Comparison of ENCODE assay signal across 15 mouse cellular contexts in the genomic region with DNA sequence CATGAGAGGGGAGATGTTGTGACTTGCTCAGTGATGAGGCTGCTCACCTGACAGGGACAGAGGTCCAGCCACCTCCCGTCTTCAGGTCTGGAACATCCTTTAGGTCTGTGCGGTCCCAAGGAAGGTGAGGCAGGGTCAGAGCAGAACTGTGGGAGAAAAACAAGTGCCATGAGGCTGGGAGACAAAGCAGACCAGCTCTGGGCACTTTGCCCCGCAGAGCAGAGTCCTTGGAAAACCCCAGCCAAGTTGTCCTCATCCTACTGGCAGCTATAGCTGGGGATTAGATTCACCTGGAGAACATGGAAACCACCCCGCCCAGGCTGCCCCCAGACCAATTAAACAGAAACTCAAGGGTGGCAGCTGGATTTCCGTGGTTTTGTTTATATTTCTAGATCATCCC.
DNase-seq lines count a peak whose midpoint lies in the region; ATAC-seq lines count a peak whose summit lies in the region.
"Had no signal": no experiment of that assay in that cellular context is flagged by ENCODE, and none has a peak within 500 bp of the region (broad histone marks: within the 10 kb centered on the region; RNA-seq: fewer than 3 reads in every experiment).

No protein-coding gene starts in this region.

- H3K4me3 ChIP-seq in limb, embryonic 10.5 days: no peak overlapping the region
- H3K4me3 ChIP-seq in midbrain, embryonic 16.5 days (ENCODE audit: low read depth, low read length): no peak overlapping the region
- H3K4me3 ChIP-seq: erythroblast, embryonic 14.5 days; midbrain, embryonic 13.5 days had no signal

- H3K27me3 ChIP-seq in limb, embryonic 10.5 days (ENCODE audit: low read depth, poor library complexity, severe bottlenecking): no peaks in the 10 kb centered on the region
- H3K27me3 ChIP-seq in midbrain, embryonic 16.5 days (ENCODE audit: control insufficient read depth, insufficient read depth, low read depth, low read length): no peaks in the 10 kb centered on the region
- H3K27me3 ChIP-seq: midbrain, embryonic 13.5 days had no signal

- no peak overlapping the region for H3K9ac ChIP-seq in midbrain, embryonic 16.5 days (ENCODE audit: low read depth, low read length)
- H3K9ac ChIP-seq: liver, embryonic 14.5 days; midbrain, embryonic 13.5 days had no signal

- no peaks in the 10 kb centered on the region for H3K9me3 ChIP-seq in limb, embryonic 10.5 days (replicated peaks)
- no peaks in the 10 kb centered on the region for H3K9me3 ChIP-seq in midbrain, embryonic 16.5 days (replicated peaks; ENCODE audit: control insufficient read depth, low read length, poor library complexity, severe bottlenecking)
- H3K9me3 ChIP-seq: midbrain, embryonic 13.5 days had no signal

- no peak overlapping the region for H3K4me2 ChIP-seq in midbrain, embryonic 16.5 days (ENCODE audit: low read length)
- H3K4me2 ChIP-seq: midbrain, embryonic 13.5 days had no signal

- 83% methylated on average over 5 of the region's 5 CpGs for WGBS in limb, embryonic 10.5 days
- WGBS in midbrain, embryonic 16.5 days: 78% methylated on average over 5 of the region's 5 CpGs

- ATAC-seq in midbrain, embryonic 16.5 days: no peak
- ATAC-seq: activated CD4-positive, CD25-positive, alpha-beta regulatory T cell, adult 4 months; CD4-positive, CD25-positive, alpha-beta regulatory T cell, adult 4 months; midbrain, embryonic 13.5 days had no signal

- DNase-seq in kidney, adult 11 months: peak; percentile 64
- DNase-seq in kidney, postnatal 4 days: no peak
- peak; percentile 19 for DNase-seq in urinary bladder, adult 2 months (ENCODE audit: low spot score)
- DNase-seq in urinary bladder, postnatal 36 days (ENCODE audit: low spot score in 2 of 2): no peak
- DNase-seq in limb, embryonic 10.5 days (ENCODE audit: low spot score): no peak
- DNase-seq in frontal cortex, adult 2 months (ENCODE audit: extremely low spot score in 1 of 2, low spot score in 1 of 2): no peak
- DNase-seq: cerebellum, adult 18-20 months; embryo, embryonic 11 days had no signal

- peaks cover 69% of the 10 kb centered on the region for H3K4me1 ChIP-seq in limb, embryonic 10.5 days
- no peaks in the 10 kb centered on the region for H3K4me1 ChIP-seq in midbrain, embryonic 16.5 days (ENCODE audit: control insufficient read depth, insufficient read depth, low read length)

- no peaks in the 10 kb centered on the region for H3K36me3 ChIP-seq in limb, embryonic 10.5 days
- H3K36me3 ChIP-seq in midbrain, embryonic 16.5 days (ENCODE audit: control insufficient read depth, insufficient read depth, low read length): no peaks in the 10 kb centered on the region
- H3K36me3 ChIP-seq: midbrain, embryonic 13.5 days had no signal

- H3K27ac ChIP-seq in limb, embryonic 10.5 days: peak overlapping the region; percentile 48
- no peak overlapping the region for H3K27ac ChIP-seq in midbrain, embryonic 16.5 days (ENCODE audit: low read length)
- H3K27ac ChIP-seq: liver, embryonic 14.5 days; macrophage; midbrain, embryonic 13.5 days had no signal

Comparison
In these comparisons a context has a peak if more than half of its experiments do, and no peak if none do; other contexts are left out.
1. DNase-seq: peak in kidney, adult 11 months (single experiment) and urinary bladder, adult 2 months (single experiment); none in kidney, postnatal 4 days (0 of 2), urinary bladder, postnatal 36 days (0 of 2), limb, embryonic 10.5 days (single experiment) and frontal cortex, adult 2 months (0 of 2).